Mouse (Mus musculus) liver, embryonic 12.5 days (tissue): Measurements from ENCODE around the gene Ktn1. TPM values are rescaled to one million over a fixed set of nuclear protein-coding genes. Genes with fewer than 3 reads are reported as not detected.

Experiments
- ATAC-seq: fragments of 200-750 bp; cut with Nextera tagmentation; 2 replicates; pipeline ENCODE4 v1.8.0; 2017; ENCODE audit warnings: moderate number of reproducible peaks, mild to moderate bottlenecking, moderate library complexity
- H3K27ac ChIP-seq: fragments of 300-500 bp; sonication (generic); 2 replicates; pipeline ENCODE4 v1.5.1; 2016; ENCODE audit warnings: mild to moderate bottlenecking
- H3K27me3 ChIP-seq: fragments of 300-500 bp; sonication (generic); replicated peaks from 2 replicates; pipeline ENCODE4 v1.6.1; 2016; ENCODE audit warnings: mild to moderate bottlenecking, moderate library complexity
- H3K36me3 ChIP-seq: fragments of 300-500 bp; sonication (generic); 2 replicates; pipeline ENCODE4 v1.6.1; 2016; ENCODE audit warnings: mild to moderate bottlenecking, moderate library complexity
- H3K4me1 ChIP-seq: fragments of 300-500 bp; sonication (generic); 2 replicates; pipeline ENCODE4 v1.6.1; 2016
- H3K4me2 ChIP-seq: fragments of 300-500 bp; sonication (generic); 2 replicates; pipeline ENCODE4 v1.6.1; 2016; ENCODE audit warnings: mild to moderate bottlenecking, moderate library complexity
- H3K4me3 ChIP-seq: fragments of 300-500 bp; sonication (generic); 2 replicates; pipeline ENCODE4 v1.5.1; 2016; ENCODE audit warnings: mild to moderate bottlenecking, moderate library complexity
- H3K9ac ChIP-seq: fragments of 300-500 bp; sonication (generic); 2 replicates; pipeline ENCODE4 v1.6.1; 2016; ENCODE audit warnings: mild to moderate bottlenecking, moderate library complexity
- H3K9me3 ChIP-seq: fragments of 300-500 bp; sonication (generic); replicated peaks from 2 replicates; pipeline ENCODE4 v1.6.1; 2016; ENCODE audit warnings: mild to moderate bottlenecking, moderate library complexity
- WGBS: fragments of 180-500 bp; shearing (Covaris S2); methylation state at CpG from one replicate; pipeline ENCODE4 v1.1.7; 2016; ENCODE audit not compliant: insufficient replicate concordance; 5-methylcytosine and 5-hydroxymethylcytosine counted together
- polyA plus RNA-seq: library from polyadenylated mRNA; unstranded; fragments of >200 nt; fragmentation: Nextera tagmentation; extraction: Ambion mirVana; gene quantifications from 2 replicates; pipeline ENCODE4 v1.2.1, GENCODE M21; 2016

Gene Ktn1
- polyA plus RNA-seq, result 23.4 and 27.8 TPM in 2 replicates

DNA sequence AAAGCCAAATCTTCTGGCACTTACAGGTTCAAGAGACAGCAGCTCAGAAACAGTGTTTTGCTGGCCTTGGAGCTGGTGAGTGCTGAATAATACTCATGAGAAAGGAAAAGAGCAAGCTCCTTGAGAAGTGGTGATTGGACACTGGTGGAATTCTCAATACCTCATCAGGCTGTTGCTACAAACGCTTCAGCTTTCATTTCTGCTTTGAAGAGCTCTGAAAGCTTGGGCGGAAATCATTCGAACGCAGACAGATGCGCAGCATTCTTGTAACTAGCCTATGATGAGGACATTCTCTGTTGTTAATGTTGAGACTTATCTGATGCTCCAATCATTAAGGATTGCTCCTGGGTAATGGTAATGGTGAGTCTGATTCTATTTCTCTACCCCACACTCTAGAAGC, at the start of gene Ktn1:
TSS of gene Ktn1 (plus strand) at position 231 of the 400 bp plus-strand sequence.
- WGBS, result 63% methylated on average over 5 of the region's 5 CpGs
- H3K4me3 ChIP-seq, result peak within 1 kb of the TSS; percentile 87
- H3K9ac ChIP-seq, result peak within 1 kb of the TSS; percentile 89
- H3K27ac ChIP-seq, result peak within 1 kb of the TSS; percentile 86
- H3K27me3 ChIP-seq, result peaks cover 15% of the 10 kb centered on the region; the same call in 1 of the 2 replicates
- no peak for ATAC-seq
- H3K9me3 ChIP-seq, result no peaks in the 10 kb centered on the region
- peak within 1 kb of the TSS; percentile 97 for H3K4me2 ChIP-seq
- H3K4me1 ChIP-seq, result peaks cover 34% of the 10 kb centered on the region
- H3K36me3 ChIP-seq, result no peaks in the 10 kb centered on the region

DNA sequence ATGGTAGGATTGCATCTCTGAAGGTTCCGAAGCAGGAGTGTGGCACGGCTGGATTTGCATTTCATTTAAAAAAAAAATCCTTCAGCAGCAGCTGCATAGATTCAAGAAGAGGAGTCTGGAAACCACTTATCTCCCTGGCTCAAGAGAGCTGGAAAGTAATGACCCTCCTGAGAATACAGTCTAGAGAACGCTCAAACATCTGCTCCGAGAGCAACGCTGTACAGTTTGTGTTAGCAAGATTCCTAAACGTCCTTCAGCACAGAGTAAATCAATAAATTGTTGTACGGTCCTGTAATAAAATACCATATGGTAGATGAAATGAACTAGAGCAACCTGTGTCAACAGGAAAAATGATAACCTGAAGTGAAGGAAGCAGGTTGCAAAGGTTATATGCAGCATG, 35.0 kb upstream of the Ktn1 start:
- Histone ChIP-seq H3K4me2 (no peak overlapping the region), H3K27me3 (peaks cover 3% of the 10 kb centered on the region; the same call in 1 of the 2 replicates), H3K4me3 (no peak overlapping the region), H3K36me3 (no peaks in the 10 kb centered on the region), H3K4me1 (no peaks in the 10 kb centered on the region), H3K27ac (no peak overlapping the region), H3K9me3 (no peaks in the 10 kb centered on the region), H3K9ac (no peak overlapping the region)
- 69% methylated on average over 7 of the region's 7 CpGs for WGBS
- ATAC-seq, result no peak

DNA sequence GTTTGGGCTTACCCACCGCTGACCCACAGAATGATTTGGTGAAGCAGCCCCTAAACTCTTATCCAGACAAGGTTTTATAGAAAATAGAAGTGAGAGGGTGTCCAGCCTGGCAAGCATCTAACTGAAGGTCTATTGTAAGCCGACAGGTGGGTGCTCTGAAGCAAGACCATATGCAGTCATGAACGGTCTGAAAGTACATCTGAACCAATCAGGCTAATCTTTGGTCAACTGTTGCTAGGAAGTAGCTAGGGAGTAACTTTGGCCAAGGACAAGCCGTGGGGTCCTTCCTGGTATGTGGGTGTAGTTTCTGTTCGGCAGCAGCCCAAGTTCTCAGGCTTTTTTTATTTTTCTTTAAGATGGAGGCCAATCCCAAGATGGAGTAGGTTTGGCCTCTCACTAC, 29.4 kb upstream of the Ktn1 start:
- Histone ChIP-seq H3K9me3 (no peaks in the 10 kb centered on the region), H3K27ac (no peak overlapping the region), H3K4me2 (no peak overlapping the region), H3K36me3 (no peaks in the 10 kb centered on the region), H3K27me3 (peaks cover 3% of the 10 kb centered on the region; the same call in 1 of the 2 replicates), H3K4me3 (no peak overlapping the region), H3K9ac (no peak overlapping the region), H3K4me1 (no peaks in the 10 kb centered on the region)
- WGBS, result 68% methylated on average over 5 of the region's 5 CpGs
- ATAC-seq, result no peak

DNA sequence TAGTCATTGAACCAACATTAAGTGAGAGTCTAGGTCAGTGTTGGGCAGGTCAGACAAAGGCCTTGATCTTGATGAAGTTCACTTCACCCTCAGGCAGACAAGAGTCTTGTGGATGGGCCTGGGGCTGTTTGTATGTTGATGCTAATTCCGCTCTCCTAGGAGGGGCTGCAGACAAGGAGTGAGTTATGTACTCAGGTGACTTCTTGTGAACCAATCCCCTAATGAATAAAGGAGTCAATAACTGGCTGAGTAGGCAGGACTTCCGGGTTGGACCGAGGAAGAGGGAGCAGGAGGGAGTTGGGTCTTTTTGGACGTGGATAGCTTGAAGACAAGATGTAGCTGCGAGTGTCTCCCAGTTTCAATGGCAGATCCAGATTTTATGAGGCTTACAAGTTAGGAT, 26.3 kb upstream of the Ktn1 start:
- Histone ChIP-seq H3K4me1 (no peaks in the 10 kb centered on the region), H3K4me3 (no peak overlapping the region), H3K4me2 (no peak overlapping the region), H3K36me3 (no peaks in the 10 kb centered on the region), H3K9me3 (no peaks in the 10 kb centered on the region), H3K27ac (no peak overlapping the region), H3K9ac (no peak overlapping the region), H3K27me3 (no peaks in the 10 kb centered on the region; the same call in 1 of the 2 replicates)
- ATAC-seq, result no peak
- 70% methylated on average over 5 of the region's 5 CpGs for WGBS

DNA sequence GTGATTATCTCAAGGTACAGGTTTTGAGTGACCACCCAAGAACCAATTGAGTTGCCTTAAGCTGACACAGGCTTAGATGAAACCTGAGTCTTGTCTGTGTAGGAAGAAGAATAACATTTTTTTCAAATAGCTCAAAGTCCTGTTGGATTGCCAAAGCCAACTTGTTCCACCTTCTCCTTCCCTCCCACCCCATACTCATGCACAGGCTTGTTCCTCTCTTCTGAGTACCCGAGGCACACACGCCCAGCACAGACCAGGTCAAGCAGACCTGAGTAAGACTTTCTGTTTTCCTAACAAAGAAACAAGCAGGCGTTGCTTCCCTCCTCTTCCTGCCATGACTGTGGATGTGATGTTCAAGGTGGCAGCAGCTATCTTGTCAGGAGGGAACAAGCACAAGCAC, 23.4 kb upstream of the Ktn1 start:
- 0 out of 2 replicates have a peak overlapping the region, but pooled peaks have one; percentile 6 for H3K4me2 ChIP-seq

GRCm38 (mm10) chr14:47626143-47626542, 22.1 kb upstream of the Ktn1 start:
- H3K9ac ChIP-seq, result no peak overlapping the region
- WGBS, result 58% methylated on average over 4 of the region's 4 CpGs
- H3K4me2 ChIP-seq, result no peak overlapping the region
- H3K36me3 ChIP-seq, result no peaks in the 10 kb centered on the region
- H3K27ac ChIP-seq, result no peak overlapping the region
- H3K4me3 ChIP-seq, result no peak overlapping the region
- no peaks in the 10 kb centered on the region for H3K4me1 ChIP-seq
- no peak for ATAC-seq
- H3K9me3 ChIP-seq, result no peaks in the 10 kb centered on the region
- H3K27me3 ChIP-seq, result no peaks in the 10 kb centered on the region; the same call in 1 of the 2 replicates

More for the DNA sequence above, 23.4 kb upstream of the Ktn1 start:
- H3K27me3 ChIP-seq, result no peaks in the 10 kb centered on the region; the same call in 1 of the 2 replicates
- WGBS, result 55% methylated on average over 3 of the region's 3 CpGs
- H3K4me3 ChIP-seq, result no peak overlapping the region
- no peaks in the 10 kb centered on the region for H3K9me3 ChIP-seq
- H3K36me3 ChIP-seq, result no peaks in the 10 kb centered on the region
- no peak overlapping the region for H3K9ac ChIP-seq
- H3K27ac ChIP-seq, result no peak overlapping the region
- no peaks in the 10 kb centered on the region for H3K4me1 ChIP-seq
- ATAC-seq, result no peak

DNA sequence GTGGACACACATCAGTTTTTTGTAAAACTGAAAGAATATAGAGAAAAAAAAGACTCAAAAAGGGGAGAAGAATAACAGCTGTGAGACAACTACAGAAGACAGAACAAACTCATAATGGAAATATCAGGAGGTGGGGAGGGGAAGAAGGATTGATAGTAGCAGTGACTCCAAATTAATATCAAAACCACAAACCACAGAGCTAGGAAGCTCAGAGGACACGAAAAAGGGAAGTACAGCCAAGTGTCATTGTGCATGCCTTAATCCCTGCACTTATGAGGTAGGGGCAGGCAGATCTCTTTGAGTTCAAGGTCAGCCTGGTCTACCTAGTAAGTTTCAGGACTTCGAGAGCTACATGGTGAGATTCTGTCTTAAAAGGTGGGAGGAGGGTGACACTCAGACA, 21.4 kb upstream of the Ktn1 start:
- Histone ChIP-seq H3K27ac (no peak overlapping the region), H3K27me3 (no peaks in the 10 kb centered on the region; the same call in 1 of the 2 replicates), H3K4me1 (no peaks in the 10 kb centered on the region), H3K9ac (no peak overlapping the region), H3K4me2 (no peak overlapping the region), H3K36me3 (no peaks in the 10 kb centered on the region), H3K4me3 (no peak overlapping the region), H3K9me3 (no peaks in the 10 kb centered on the region)
- 36% methylated on average over 2 of the region's 2 CpGs for WGBS
- ATAC-seq, result no peak

GRCm38 (mm10) chr14:47627360-47627759, 20.9 kb upstream of the Ktn1 start:
- Histone ChIP-seq H3K27ac (no peak overlapping the region), H3K27me3 (no peaks in the 10 kb centered on the region; the same call in 1 of the 2 replicates), H3K4me2 (no peak overlapping the region), H3K36me3 (no peaks in the 10 kb centered on the region), H3K9ac (no peak overlapping the region), H3K9me3 (no peaks in the 10 kb centered on the region), H3K4me1 (no peaks in the 10 kb centered on the region), H3K4me3 (no peak overlapping the region)
- no peak for ATAC-seq
- WGBS, result 74% methylated on average over 5 of the region's 5 CpGs

DNA sequence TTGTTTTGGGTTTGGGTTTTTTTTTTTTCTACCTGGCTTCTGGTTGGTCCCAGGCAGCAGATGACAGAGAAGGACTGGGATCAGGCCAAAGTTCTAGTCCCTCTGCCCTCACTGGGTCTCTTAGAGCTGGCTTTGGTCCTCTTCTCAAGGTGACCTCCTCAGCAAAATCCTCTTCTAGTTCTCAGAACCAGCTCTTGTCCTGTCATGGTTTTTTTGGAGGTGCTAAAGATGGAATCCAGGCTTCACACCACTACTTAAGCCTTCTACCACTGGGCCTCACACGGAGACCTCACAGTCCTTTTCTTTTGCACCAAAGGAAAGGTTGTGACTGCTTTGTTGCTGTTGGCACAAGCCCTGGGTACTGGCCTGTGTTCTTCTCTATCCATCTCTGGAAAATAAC, 15.8 kb upstream of the Ktn1 start:
- ATAC-seq, result no peak
- no peaks in the 10 kb centered on the region for H3K9me3 ChIP-seq
- no peak overlapping the region for H3K4me3 ChIP-seq
- no peak overlapping the region for H3K4me2 ChIP-seq
- H3K4me1 ChIP-seq, result peaks cover 17% of the 10 kb centered on the region
- no peak overlapping the region for H3K27ac ChIP-seq
- H3K27me3 ChIP-seq, result no peaks in the 10 kb centered on the region
- H3K36me3 ChIP-seq, result no peaks in the 10 kb centered on the region
- 50% methylated on average over 1 of the region's 1 CpGs for WGBS
- no peak overlapping the region for H3K9ac ChIP-seq

GRCm38 (mm10) chr14:47634410-47634809, 13.8 kb upstream of the Ktn1 start:
- no peak overlapping the region for H3K27ac ChIP-seq
- 29% methylated on average over 9 of the region's 9 CpGs for WGBS
- peak; percentile 58 for ATAC-seq

DNA sequence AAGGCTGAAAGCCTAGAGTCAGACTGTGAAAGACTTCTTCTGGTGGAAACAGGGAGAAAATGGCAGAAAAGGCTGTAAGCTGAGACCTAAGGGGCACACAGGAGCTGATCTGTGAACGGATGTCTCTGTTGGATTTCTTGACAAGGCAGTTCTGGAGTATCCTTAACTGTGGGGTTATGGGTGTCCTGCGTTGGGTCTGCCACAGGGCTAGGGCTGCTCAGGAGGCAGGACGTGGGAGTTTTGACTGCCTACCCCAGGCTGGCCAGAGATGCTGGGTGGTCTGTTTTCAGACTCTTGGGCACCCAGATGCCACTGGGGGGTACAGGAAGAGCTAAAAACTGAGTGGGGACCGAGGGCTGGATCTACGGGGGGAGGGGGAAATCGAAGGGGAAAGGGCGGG, 13.4 kb upstream of the Ktn1 start:
- Histone ChIP-seq H3K4me2 (peak overlapping the region; percentile 5), H3K27ac (peak overlapping the region; percentile 3; the same call in 1 of the 2 replicates), H3K4me3 (no peak overlapping the region), H3K27me3 (no peaks in the 10 kb centered on the region), H3K36me3 (no peaks in the 10 kb centered on the region), H3K9me3 (no peaks in the 10 kb centered on the region), H3K4me1 (peaks cover 17% of the 10 kb centered on the region), H3K9ac (no peak overlapping the region)
- ATAC-seq, result peak; percentile 40; the same call in 1 of the 2 replicates
- 48% methylated on average over 7 of the region's 7 CpGs for WGBS

More at GRCm38 (mm10) chr14:47634410-47634809, 13.8 kb upstream of the Ktn1 start:
- Histone ChIP-seq H3K4me2 (peak overlapping the region; percentile 5), H3K4me3 (no peak overlapping the region), H3K4me1 (peaks cover 17% of the 10 kb centered on the region), H3K36me3 (no peaks in the 10 kb centered on the region), H3K27me3 (no peaks in the 10 kb centered on the region), H3K9me3 (no peaks in the 10 kb centered on the region), H3K9ac (no peak overlapping the region)

DNA sequence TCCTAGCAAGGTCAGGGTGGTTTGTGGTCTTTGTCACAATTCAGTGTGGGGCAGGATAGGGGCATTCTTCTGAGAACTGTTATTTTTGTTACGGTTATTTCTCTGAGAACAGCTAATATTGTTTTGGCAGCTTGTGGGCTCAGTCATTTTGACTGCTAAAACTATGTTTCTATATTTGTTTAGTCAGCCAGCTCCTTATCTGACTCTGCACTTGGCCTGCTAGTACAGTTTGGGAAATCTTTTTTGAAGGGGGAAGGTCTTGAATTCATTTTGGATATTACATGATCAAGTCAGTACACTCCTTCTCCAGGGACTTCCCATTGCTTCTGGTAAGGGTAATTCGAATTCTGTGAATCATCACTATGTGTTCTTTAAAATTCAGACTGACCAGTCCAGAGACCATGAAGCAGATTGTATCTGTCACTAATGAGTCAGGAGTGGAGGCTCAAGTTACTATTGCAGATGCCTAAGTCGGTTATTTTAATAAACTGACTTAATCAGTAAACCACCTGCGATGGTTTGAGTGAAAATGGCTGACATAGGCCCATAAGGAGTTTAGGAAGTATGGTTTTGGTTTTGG, 9.8 kb upstream of the Ktn1 start:
- ATAC-seq, result no peak
- Histone ChIP-seq H3K9ac (no peak overlapping the region), H3K36me3 (no peaks in the 10 kb centered on the region), H3K4me2 (no peak overlapping the region), H3K9me3 (no peaks in the 10 kb centered on the region), H3K4me1 (peaks cover 17% of the 10 kb centered on the region), H3K27ac (no peak overlapping the region), H3K4me3 (no peak overlapping the region), H3K27me3 (no peaks in the 10 kb centered on the region)
- 56% methylated on average over 4 of the region's 4 CpGs for WGBS
